In genomic region chr5:100162857-100163256, GRCm38 (mm10) we compare ENCODE assay signal across 28 mouse cellular contexts. TPM values are rescaled to one million over a fixed set of nuclear protein-coding genes. Genes with fewer than 3 reads are reported as not detected.
DNase-seq lines count a peak whose midpoint lies in the region; ATAC-seq and TF ChIP-seq lines count a peak whose summit lies in the region.
"Had no signal": no experiment of that assay in that cellular context is flagged by ENCODE, and none has a peak within 500 bp of the region (broad histone marks: within the 10 kb centered on the region; RNA-seq: fewer than 3 reads in every experiment).

No protein-coding gene starts in this region.

- H3K27ac ChIP-seq in lung, embryonic 15.5 days = peak overlapping the region; percentile 84
- H3K27ac ChIP-seq: embryonic facial prominence, embryonic 10.5 days; embryonic facial prominence, embryonic 13.5 days; forebrain, embryonic 13.5 days; heart, embryonic 15.5 days; hindbrain, embryonic 10.5 days; hindbrain, embryonic 13.5 days had no signal

- DNase-seq in adrenal gland, postnatal 14 days = peak; percentile 18
- DNase-seq in adrenal gland, adult 18-20 months (ENCODE audit: low spot score in 2 of 2) = no peak
- no peak for DNase-seq in lung, adult 2 months
- peak; percentile 10 for DNase-seq in lung, postnatal 36 days
- DNase-seq in lung, postnatal 25 days (ENCODE audit: low spot score) = no peak
- peak; percentile 22 for DNase-seq in adipocyte (ENCODE audit: low spot score)
- no peak for DNase-seq in left cerebral cortex, postnatal 10 days (ENCODE audit: extremely low spot score in 1 of 2, low spot score in 2 of 2)
- DNase-seq: adrenal gland, postnatal 25 days; cerebellum, adult 11-12 months; cerebellum, adult 8-10 months; cerebellum, postnatal 10 days; cerebellum, postnatal 36 days; embryo, embryonic 11 days; gastrocnemius, postnatal 10 days; gastrocnemius, postnatal 36 days had no signal

- peaks cover 9% of the 10 kb centered on the region; the same call in 1 of the 2 replicates for H3K27me3 ChIP-seq in lung, embryonic 15.5 days

- 0 out of 2 replicates have a peak, but pooled peaks have one; percentile 25 for ATAC-seq in lung, embryonic 15.5 days (ENCODE audit: borderline replicate concordance, extremely low read depth, low FRiP score, low TSS enrichment)
- ATAC-seq: activated CD4-positive, CD25-positive, alpha-beta regulatory T cell, adult 4 months; forebrain, embryonic 13.5 days; forebrain, embryonic 16.5 days; hindbrain, embryonic 16.5 days had no signal

- H3K9ac ChIP-seq in lung, embryonic 15.5 days = no peak overlapping the region
- H3K9ac ChIP-seq: embryonic facial prominence, embryonic 13.5 days; forebrain, embryonic 13.5 days; heart, embryonic 12.5 days; heart, embryonic 15.5 days; hindbrain, embryonic 13.5 days had no signal

- H3K36me3 ChIP-seq in lung, embryonic 15.5 days = no peaks in the 10 kb centered on the region
- H3K36me3 ChIP-seq: embryonic facial prominence, embryonic 10.5 days; embryonic facial prominence, embryonic 13.5 days; heart, embryonic 12.5 days; heart, embryonic 15.5 days; hindbrain, embryonic 10.5 days; hindbrain, embryonic 13.5 days had no signal

- H3K4me1 ChIP-seq in lung, embryonic 15.5 days = peaks cover 5% of the 10 kb centered on the region
- H3K4me1 ChIP-seq in lung, adult 2 months (ENCODE audit: control insufficient read depth, insufficient read depth, low read length) = 0 out of 2 replicates have a peak, but pooled peaks cover 6% of the 10 kb centered on the region

- TF ChIP-seq POLR2A in lung, adult 2 months (IDR thresholded peaks at IDR 0.05; ENCODE audit: borderline replicate concordance, extremely low read depth, low read depth, low read length) = no peak

- TF ChIP-seq CTCF in lung, adult 2 months (IDR thresholded peaks at IDR 0.05; ENCODE audit: insufficient read depth, low read length) = no peak

- no peak overlapping the region for H3K4me2 ChIP-seq in lung, embryonic 15.5 days
- H3K4me2 ChIP-seq: embryonic facial prominence, embryonic 13.5 days; forebrain, embryonic 13.5 days; heart, embryonic 12.5 days; heart, embryonic 15.5 days; hindbrain, embryonic 13.5 days had no signal

- H3K9me3 ChIP-seq in lung, embryonic 15.5 days = no peaks in the 10 kb centered on the region
- H3K9me3 ChIP-seq: embryonic facial prominence, embryonic 10.5 days; embryonic facial prominence, embryonic 13.5 days; forebrain, embryonic 13.5 days; heart, embryonic 12.5 days; heart, embryonic 15.5 days; hindbrain, embryonic 10.5 days; hindbrain, embryonic 13.5 days had no signal

- WGBS in lung, embryonic 15.5 days = 43% methylated on average over 3 of the region's 3 CpGs
- WGBS in lung, adult 2 months = 58% methylated on average over 3 of the region's 3 CpGs

- intact Hi-C loops in left cerebral cortex, postnatal 10 days (cut with DNase I) = no loop called here

- no peak overlapping the region for H3K4me3 ChIP-seq in lung, embryonic 15.5 days
- no peak overlapping the region for H3K4me3 ChIP-seq in lung, adult 2 months (replicated peaks; ENCODE audit: extremely low read depth, low read depth, low read length)
- H3K4me3 ChIP-seq: embryonic facial prominence, embryonic 10.5 days; embryonic facial prominence, embryonic 13.5 days; erythroblast, embryonic 14.5 days; forebrain, embryonic 13.5 days; heart, embryonic 12.5 days; heart, embryonic 15.5 days; hindbrain, embryonic 10.5 days; hindbrain, embryonic 13.5 days had no signal

RNA-seq across cellular contexts. Expression of gene Tmem150c, which starts 3.2 kb away (rescaled TPM):
- total RNA-seq in adrenal gland, postnatal 14 days (2021) = 13.9 and 15.0 TPM in 2 replicates
- 10 to 100 TPM in 1 of 2 experiments, 1 to 10 TPM in 1; 7.5 to 18.3 TPM for total RNA-seq in adrenal gland, adult 18-20 months (2021)
- 7.9 and 9.8 TPM in 2 replicates for polyA plus RNA-seq in lung, embryonic 15.5 days (2015; fragmentation: Nextera tagmentation; extraction: Ambion mirVana)
- polyA plus RNA-seq in lung, adult 2 months (2012; rRNA removed) = 2.2 and 2.8 TPM in 2 replicates
- total RNA-seq in left cerebral cortex, postnatal 10 days (2021) = 10 to 100 TPM; 67.9 to 80.0 TPM
- total RNA-seq: granulocyte monocyte progenitor cell, adult 5-6 weeks had no signal
- polyA plus RNA-seq: activated CD4-positive, CD25-positive, alpha-beta regulatory T cell, adult 4 months; erythroblast, embryonic 14.5 days had no signal

Comparison
In these comparisons a context has a peak if more than half of its experiments do, and no peak if none do; other contexts are left out.
1. DNase-seq: peak in adrenal gland, postnatal 14 days (single experiment), lung, postnatal 36 days (single experiment) and adipocyte (single experiment); none in adrenal gland, adult 18-20 months (0 of 2), lung, adult 2 months (single experiment), lung, postnatal 25 days (single experiment) and left cerebral cortex, postnatal 10 days (0 of 2).